Mouse (Mus musculus): Measurements from ENCODE around the gene 4921536K21Rik.

Gene 4921536K21Rik

GRCm38 (mm10) chr11:3853481-3854034 lies 41.3 kb downstream of the 4921536K21Rik start:
- no peak for DNase-seq (ENCODE audit: low read depth, low spot score)
- Histone ChIP-seq H3K36me3 (ENCODE audit: control insufficient read depth, insufficient read depth, low read length, poor library complexity, severe bottlenecking) (no peaks in the 10 kb centered on the region), H3K27me3 (ENCODE audit: control insufficient read depth, insufficient read depth, low read length, poor library complexity, severe bottlenecking) (no peaks in the 10 kb centered on the region)

DNA sequence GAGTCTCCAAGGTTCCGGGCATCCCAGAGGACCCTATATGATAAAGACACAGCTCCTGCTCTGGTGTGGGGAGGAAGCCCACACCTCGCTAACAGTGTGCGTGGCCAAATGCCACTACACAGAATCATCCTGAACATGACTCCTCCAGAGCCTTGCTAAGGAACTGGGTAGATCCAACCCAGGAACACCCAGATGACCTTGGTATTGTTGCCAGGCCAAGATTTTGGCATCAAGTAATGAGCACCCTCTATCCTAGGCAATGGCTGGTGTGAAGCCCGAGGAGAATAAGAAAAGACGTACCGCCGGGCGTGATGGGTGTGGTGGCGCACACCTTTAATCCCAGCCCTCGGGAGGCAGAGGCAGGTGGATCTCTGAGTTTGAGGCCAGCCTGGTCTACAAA lies 41.9 kb downstream of the 4921536K21Rik start:
- H3K36me3 ChIP-seq (ENCODE audit: control insufficient read depth, insufficient read depth, low read length, poor library complexity, severe bottlenecking), result no peaks in the 10 kb centered on the region
- no peaks in the 10 kb centered on the region for H3K27me3 ChIP-seq (ENCODE audit: control insufficient read depth, insufficient read depth, low read length, poor library complexity, severe bottlenecking)
- DNase-seq (ENCODE audit: low read depth, low spot score), result no peak

DNA sequence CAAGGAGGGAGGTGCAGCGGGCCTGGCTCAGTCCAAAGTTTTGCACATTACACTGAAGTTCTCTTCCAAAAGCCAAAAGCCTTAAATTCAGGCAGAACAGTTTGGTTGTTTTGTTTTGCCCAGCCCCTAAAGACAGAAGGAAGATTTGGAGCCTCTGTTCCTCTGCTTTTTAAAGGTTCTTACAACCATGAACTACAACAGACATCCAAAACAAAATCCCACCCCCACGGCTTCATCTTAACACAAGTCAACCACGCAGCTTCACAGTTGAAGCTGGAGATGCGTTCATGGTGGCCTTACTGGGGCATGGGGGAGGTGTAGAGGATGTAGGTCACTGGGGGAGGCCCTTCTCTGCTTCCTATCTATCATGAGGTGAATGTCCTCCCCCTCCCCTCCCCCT lies 43.0 kb downstream of the 4921536K21Rik start:
- no peak for DNase-seq (ENCODE audit: low read depth, low spot score)
- Histone ChIP-seq H3K36me3 (ENCODE audit: control insufficient read depth, insufficient read depth, low read length, poor library complexity, severe bottlenecking) (no peaks in the 10 kb centered on the region), H3K27me3 (ENCODE audit: control insufficient read depth, insufficient read depth, low read length, poor library complexity, severe bottlenecking) (no peaks in the 10 kb centered on the region)

DNA sequence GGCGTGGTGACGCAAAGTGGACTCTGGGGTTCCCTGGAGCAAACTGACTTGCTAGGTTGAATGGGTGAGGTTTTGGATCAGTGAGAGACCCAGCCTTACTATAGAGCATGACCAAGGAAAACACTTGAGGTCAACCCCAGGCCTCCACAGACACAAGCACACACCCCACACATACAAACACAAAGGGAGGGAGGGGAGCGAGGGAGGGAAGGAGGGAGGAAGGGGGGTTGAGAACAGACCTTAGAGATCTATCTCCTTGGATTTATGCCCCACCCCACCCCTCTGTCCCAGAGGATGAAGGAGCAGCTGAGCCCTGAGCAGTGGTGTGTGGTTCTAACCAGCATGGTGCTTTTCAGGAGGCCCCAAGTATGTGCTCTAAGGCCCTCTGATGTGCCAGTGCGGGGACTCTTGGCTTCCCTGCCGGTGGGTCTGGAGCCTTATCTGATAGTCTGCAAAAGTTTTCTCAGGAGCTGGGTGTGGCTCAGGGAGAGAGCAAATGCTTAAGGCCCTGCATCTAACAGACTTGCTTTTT lies 44.1 kb downstream of the 4921536K21Rik start:
- H3K27me3 ChIP-seq (ENCODE audit: control insufficient read depth, insufficient read depth, low read length, poor library complexity, severe bottlenecking), result no peaks in the 10 kb centered on the region
- no peaks in the 10 kb centered on the region for H3K36me3 ChIP-seq (ENCODE audit: control insufficient read depth, insufficient read depth, low read length, poor library complexity, severe bottlenecking)
- DNase-seq (ENCODE audit: low read depth, low spot score), result no peak

DNA sequence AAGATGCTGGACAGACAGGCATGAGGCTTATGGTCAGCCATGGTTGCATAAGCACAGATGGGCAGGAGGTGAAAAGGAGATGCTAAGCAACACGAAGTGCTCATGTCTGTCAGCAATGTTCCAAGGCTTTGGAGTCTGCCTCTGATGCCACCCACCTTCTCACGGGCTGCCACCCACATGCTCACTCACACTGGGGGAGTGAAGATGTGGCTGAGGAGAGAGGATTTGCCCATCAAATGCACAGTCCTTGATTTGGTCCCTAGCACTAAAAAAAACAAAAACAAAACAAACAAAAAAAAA lies 44.6 kb downstream of the 4921536K21Rik start:
- Histone ChIP-seq H3K27me3 (ENCODE audit: control insufficient read depth, insufficient read depth, low read length, poor library complexity, severe bottlenecking) (no peaks in the 10 kb centered on the region), H3K36me3 (ENCODE audit: control insufficient read depth, insufficient read depth, low read length, poor library complexity, severe bottlenecking) (no peaks in the 10 kb centered on the region)
- no peak for DNase-seq (ENCODE audit: low read depth, low spot score)

- DNase-seq (ENCODE audit: low read depth, low spot score), result no peak
- H3K27me3 ChIP-seq (ENCODE audit: control insufficient read depth, insufficient read depth, low read length, poor library complexity, severe bottlenecking), result no peaks in the 10 kb centered on the region
- no peaks in the 10 kb centered on the region for H3K36me3 ChIP-seq (ENCODE audit: control insufficient read depth, insufficient read depth, low read length, poor library complexity, severe bottlenecking)
Observed at GRCm38 (mm10) chr11:3849469-3850314, 45.2 kb downstream of the 4921536K21Rik start.

- no peaks in the 10 kb centered on the region for H3K27me3 ChIP-seq (ENCODE audit: control insufficient read depth, insufficient read depth, low read length, poor library complexity, severe bottlenecking)
- DNase-seq (ENCODE audit: low read depth, low spot score), result no peak
- no peaks in the 10 kb centered on the region for H3K36me3 ChIP-seq (ENCODE audit: control insufficient read depth, insufficient read depth, low read length, poor library complexity, severe bottlenecking)
Observed at GRCm38 (mm10) chr11:3846351-3846750, 48.5 kb downstream of the 4921536K21Rik start.

DNA sequence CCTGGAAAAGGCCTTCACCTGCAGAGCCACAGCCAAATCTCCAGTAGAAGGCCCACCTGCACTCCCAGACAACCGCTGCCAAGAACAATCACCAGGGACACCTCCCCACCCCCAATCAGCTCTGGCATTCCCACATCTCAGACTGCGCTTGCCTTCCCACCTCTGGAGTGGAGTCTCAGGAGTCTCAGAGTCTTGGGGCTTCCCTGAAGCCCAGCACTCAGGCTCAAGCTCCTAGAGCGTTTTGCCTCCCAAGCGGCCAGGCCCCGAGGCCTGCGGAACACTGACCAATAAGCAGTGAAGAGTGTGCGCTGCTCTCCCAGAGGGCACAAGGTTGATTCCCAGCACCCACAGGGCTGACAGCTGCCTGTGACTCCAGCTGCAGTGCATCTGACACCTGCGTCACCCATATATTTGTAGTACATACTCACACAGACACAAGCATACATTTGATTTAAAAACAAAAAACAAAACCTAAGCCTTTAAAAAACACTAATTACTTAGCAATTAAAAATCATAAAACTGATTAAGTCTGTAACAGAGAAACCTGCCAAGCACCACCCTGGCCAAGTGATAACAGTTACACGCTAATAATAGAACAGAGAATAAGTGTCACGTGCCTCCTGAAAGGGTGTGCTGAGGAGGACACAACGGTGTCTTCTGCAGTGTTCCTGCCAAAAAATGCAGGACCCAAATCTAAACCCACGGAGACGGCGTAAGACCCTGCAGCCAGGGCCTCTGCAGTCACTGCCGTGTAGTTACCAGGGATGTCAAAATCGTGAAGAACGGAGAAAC lies 50.8 kb downstream of the 4921536K21Rik start:
- Histone ChIP-seq H3K27me3 (ENCODE audit: control insufficient read depth, insufficient read depth, low read length, poor library complexity, severe bottlenecking) (no peaks in the 10 kb centered on the region), H3K36me3 (ENCODE audit: control insufficient read depth, insufficient read depth, low read length, poor library complexity, severe bottlenecking) (no peaks in the 10 kb centered on the region)
- no peak for DNase-seq (ENCODE audit: low read depth, low spot score)

All from splenic B cell, adult 2 months (primary cell).